Mouse (Mus musculus): ENCODE data around the gene Spns1.

DNA sequence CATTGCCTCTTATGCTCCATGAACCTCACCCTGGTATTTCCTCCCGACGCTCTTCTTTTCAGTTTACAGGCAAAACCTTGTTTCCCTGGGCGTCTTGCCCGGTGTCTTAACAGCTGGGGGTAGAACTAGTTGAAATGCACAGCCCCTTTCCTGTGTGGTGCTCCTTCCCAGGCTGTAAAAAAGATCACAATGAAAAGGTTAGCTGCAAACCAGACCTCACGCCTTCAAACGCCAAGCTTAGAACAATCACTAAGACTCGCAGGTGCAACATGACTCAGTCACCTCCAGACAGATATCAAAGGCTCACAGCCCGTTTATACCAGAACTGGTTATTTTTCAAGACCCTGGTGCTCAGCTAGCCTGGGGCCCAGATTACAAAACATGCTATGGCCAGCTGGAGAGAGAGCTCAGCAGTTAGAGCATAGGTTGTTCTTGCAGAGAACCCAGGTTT lies 37.7 kb downstream of the Spns1 start:
- no peak for TF ChIP-seq BHLHE40 (IDR thresholded peaks at IDR 0.05; ENCODE audit: low read depth, low read length)
- TF ChIP-seq CHD2 (IDR thresholded peaks at IDR 0.05; ENCODE audit: low read length), result no peak
